Mouse (Mus musculus): ENCODE measurements around the gene Il17ra.

The Il17ra gene

DNA sequence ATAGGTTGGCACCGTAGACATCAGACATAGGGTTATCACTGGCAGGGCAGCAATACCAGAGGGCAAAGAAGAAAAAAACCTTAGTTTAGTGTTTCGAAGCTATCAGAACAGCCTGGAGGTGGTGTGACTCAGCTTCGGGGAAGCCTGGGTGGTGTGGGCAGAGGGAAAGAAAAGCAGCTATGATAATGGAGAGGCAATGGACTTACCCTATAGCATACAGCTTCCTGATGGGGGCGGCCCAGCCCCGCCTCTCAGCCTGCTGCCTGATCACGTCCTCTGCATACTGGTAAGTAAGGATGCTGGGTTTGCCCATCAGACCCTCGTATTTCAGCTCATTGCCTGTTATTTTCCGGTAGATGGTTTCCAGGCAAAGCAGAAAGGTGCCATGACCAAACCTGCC lies 47.4 kb downstream of the Il17ra start:
- DNase-seq: no peak

DNA sequence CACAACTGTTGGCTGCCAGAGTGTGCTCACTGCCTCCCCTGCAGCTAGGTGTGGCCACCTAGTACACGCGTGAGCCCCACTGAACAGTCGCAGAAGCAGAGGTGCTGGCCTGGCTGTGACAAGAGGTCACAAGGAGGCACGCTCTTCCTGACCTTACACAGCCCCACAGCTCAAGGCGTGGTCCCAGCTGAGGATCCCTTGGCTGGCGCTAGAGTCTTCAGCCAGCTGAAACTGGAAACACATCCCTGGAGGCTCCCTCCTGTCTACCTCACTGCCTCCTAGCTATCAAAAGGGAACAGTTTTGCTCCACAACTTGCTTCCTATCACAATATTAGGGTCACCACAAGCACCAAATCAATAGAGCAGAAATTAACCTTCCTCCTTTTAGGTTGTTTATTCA lies 48.2 kb downstream of the Il17ra start:
- no peak for DNase-seq

DNA sequence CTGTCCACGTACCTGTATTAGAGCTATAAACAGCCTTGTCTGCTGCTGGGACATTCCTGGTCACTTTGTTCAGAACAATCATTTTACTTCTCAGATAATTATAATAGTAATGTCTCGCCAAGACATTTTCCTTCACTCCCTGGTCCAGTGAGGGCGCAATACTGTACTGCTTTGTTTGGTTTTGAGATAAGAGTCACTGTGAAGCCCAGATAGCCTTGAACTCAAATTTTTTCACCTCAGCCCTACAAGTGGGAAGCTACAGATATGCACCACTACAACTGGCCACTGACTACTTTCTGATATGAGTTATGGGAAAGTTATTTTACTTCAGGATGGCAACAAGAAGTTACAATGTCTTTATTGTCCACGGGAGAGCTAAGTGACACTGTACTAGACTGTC lies 53.4 kb downstream of the Il17ra start:
- no peak for DNase-seq

DNA sequence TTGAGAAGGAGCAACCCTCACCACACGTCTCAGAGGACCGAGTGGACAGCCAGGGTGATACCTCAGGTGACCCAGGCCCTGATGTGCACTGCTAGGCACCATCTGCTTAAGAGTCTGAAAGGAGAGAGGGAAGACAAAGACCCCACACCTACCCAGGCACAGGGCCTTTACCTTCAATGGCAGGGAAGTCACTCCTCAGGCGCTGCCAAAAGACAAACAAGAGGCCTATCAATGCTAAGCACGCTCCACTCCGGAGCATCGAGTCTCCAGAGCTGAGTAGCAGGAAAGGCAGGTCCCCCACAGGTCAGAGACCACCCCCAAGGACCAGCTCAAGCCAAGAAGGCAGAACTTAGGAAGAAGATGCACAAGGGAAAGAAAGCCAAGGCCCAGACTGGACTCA lies 53.8 kb downstream of the Il17ra start:
- DNase-seq: no peak

DNA sequence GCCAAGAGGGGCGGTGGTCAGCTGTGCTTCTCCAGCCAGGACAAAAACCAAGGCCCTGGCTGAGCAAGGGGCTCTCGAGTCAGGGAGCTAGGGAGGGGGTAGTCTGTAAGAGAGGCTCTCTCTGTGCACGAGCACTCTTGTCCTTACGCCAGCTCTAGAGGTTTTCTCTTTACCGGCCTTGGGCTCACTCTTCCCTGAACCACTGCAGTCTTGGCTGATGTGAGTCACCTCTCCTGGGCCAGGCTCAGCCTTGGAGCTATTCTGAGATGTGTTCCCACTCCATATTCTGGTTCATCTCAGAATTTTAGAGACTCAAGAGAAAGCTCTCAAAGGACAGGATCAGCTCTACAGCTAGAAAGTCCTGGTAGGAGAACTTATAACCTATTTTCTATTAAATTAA lies 54.3 kb downstream of the Il17ra start:
- no peak for DNase-seq

DNA sequence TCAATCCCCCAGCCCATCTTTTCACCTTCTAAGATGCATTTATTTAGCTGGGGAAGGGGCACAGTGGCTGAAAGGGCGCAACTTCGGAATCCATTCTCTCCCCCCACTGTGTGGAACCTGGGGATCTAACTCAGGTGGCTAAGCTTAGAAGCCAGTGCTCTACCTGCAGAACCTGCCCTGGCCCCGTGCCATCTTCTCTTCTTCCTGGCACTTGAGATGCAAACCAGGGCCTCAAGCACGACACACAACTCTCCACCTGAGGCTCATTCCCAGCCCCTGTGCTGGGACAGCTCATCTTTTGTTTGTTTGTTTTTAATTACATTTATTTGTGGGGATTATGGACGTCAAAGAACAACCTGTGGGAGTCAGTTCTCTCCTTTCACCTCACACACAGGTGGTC lies 56.6 kb downstream of the Il17ra start:
- no peak for DNase-seq

DNA sequence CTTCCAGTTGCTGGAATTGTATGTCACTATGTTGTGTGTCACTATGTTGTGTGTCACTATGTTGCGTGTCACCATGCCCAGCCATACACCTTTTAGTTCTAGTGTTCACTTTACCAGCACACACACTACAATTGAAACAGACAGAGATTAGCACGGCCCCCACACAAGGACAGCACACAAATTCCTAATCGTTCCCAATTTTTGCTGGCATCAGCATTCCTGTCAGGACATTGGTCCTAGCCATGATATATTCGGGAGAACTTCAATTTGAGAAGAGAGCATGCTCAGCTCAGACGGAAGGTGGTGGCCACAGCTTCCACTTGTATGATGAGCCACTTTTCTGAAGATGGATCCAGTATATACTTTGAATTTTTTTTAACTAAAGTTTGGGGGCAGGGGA lies 61.7 kb downstream of the Il17ra start:
- DNase-seq: no peak

DNA sequence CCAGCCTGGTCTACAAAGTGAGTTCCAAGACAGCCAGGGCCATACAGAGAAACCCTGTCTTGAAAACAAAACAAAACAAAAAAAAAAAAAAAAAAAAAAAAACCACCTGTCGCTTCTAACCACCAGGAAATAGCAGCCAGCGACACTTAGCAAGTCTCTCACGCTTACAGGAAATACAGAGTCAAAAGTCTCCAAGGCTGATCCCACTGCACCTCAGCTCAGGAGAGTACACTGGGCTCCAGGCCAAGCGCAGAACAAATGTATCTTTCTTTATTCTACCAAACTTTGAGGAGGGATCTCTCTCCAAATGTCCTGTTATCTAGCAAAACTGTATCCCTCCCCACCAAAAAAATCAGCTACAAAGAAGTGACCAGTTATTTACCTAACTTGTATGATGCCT lies 66.1 kb downstream of the Il17ra start:
- no peak for DNase-seq

DNA sequence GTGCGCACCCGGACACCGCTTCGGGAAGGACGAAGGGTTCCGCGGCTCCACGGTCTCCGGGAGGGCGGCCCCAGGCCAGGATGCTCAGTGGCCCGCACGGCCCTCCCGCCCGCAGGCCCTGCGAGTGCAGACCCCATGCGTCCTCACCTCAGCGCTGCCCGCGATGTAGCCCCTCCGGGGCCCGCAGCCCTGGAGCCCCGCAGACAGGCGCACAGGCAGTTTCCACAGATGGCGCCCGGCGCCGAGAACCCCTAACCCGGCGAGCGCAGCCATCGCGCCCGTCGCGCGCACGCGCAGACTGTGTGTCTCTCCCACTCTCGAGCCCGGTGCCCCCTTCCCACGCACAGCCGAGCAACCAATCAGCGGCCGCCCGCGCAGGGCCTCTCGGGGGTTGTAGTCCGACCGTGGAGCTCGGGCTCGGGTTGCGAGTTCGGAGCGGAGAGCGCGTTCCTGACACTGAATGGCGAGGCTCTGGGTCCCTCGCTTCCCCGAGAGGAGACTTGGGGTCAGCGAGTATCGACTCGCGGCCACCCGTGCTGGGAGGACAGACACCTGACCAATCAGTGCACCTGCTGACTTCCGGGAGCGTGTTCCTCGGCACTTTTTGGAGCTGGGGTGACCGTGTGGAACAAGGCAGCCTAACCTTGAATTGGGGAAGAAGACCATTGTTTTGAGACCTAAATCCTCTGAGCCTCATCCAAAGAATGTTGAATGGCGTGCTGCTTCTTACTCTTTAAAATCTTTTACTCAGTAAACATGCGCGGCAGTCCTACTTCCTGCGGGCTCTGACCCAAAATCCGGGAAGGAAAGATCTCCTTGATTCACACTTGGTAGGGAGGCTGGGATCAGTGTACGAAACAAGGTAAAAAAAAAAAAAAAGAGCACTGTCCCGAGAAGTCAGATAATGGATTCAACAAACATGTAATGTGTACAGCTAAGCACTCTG lies 68.2 kb downstream of the Il17ra start, which contains the start of gene Hdhd5:
Gene Hdhd5 (minus strand): TSS at position 300 of the 946 bp plus-strand sequence.
- DNase-seq: peak; percentile 95 to 97

DNA sequence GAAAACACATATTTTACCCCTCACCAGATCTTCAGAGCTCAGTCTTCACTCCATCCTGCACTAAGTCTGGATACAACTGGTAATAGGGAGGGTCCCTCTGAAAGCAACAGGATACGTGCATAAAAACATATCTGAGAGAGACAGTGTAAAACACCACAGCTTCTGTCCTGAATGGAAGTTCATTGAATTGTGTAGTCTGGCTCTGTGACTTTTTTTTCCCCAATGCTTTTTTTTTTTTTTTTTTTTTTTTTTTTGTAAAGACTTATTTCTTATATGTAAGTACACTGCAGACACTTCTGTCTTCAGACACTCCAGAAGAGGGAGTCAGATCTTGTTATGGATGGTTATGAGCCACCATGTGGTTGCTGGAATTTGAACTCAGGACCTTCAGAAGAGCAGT lies 69.5 kb downstream of the Il17ra start:
- no peak for DNase-seq

DNA sequence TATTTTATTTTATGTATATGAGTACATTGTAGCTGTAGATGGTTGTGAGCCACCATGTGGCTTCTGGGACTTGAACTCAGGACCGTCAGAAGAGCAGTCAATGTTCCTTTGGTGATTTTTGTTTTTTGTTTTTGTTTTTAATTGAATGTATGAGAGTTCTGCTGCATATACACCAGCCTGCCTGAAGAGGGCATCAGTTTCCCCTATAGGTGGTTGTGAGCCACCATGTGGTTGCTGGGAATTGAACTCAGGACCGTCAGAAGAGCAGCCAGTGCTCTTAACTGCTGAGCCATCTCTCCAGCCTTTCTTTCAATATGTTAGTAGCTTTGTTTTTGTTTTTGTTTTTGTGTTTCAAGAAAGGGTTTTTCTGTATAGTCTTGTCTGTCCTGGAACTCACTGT lies 73.3 kb downstream of the Il17ra start:
- DNase-seq: no peak
